Mouse (Mus musculus) left cerebral cortex, adult 9 months (tissue): ENCODE data around the gene Arhgap22.

Experiments used
- DNase-seq, 2 experiments: peaks; one replicate each; pipeline ENCODE4 v3.0.0; 2022; ENCODE audit warnings: low spot score in 2 of 2

Gene Arhgap22

GRCm38 (mm10) chr14:33329297-33329805, 115.5 kb downstream of the Arhgap22 start:
- no peak for DNase-seq

GRCm38 (mm10) chr14:33330986-33331385, 117.2 kb downstream of the Arhgap22 start:
- DNase-seq: no peak

- DNase-seq: no peak
Measured at GRCm38 (mm10) chr14:33331627-33332026, 117.8 kb downstream of the Arhgap22 start.

GRCm38 (mm10) chr14:33333833-33334232, 120.0 kb downstream of the Arhgap22 start:
- no peak for DNase-seq

GRCm38 (mm10) chr14:33334402-33334801, 120.6 kb downstream of the Arhgap22 start:
- DNase-seq: no peak

- DNase-seq: no peak
Measured at GRCm38 (mm10) chr14:33335733-33336132, 121.9 kb downstream of the Arhgap22 start.

- DNase-seq: no peak
Measured at GRCm38 (mm10) chr14:33338684-33339083, 124.9 kb downstream of the Arhgap22 start.

GRCm38 (mm10) chr14:33343131-33343725, 129.4 kb downstream of the Arhgap22 start:
- no peak for DNase-seq

GRCm38 (mm10) chr14:33346546-33346945, 132.7 kb downstream of the Arhgap22 start:
- no peak for DNase-seq

GRCm38 (mm10) chr14:33347738-33348137, 133.9 kb downstream of the Arhgap22 start:
- DNase-seq: no peak

- DNase-seq: no peak
Measured at GRCm38 (mm10) chr14:33348146-33348545, 134.3 kb downstream of the Arhgap22 start.

- no peak for DNase-seq
Measured at GRCm38 (mm10) chr14:33351019-33351418, 137.2 kb downstream of the Arhgap22 start.

- DNase-seq: no peak
Measured at GRCm38 (mm10) chr14:33351984-33352722, 138.3 kb downstream of the Arhgap22 start.

- DNase-seq: no peak
Measured at GRCm38 (mm10) chr14:33352890-33353289, 139.1 kb downstream of the Arhgap22 start.

- DNase-seq: no peak
Measured at GRCm38 (mm10) chr14:33355276-33355675, 141.4 kb downstream of the Arhgap22 start.

- DNase-seq: no peak
Measured at GRCm38 (mm10) chr14:33357600-33358368, 144.0 kb downstream of the Arhgap22 start.

GRCm38 (mm10) chr14:33358891-33359290, 145.1 kb downstream of the Arhgap22 start:
- no peak for DNase-seq

GRCm38 (mm10) chr14:33361546-33361945, 147.7 kb downstream of the Arhgap22 start:
- DNase-seq: no peak

- no peak for DNase-seq
Measured at GRCm38 (mm10) chr14:33362122-33362521, 148.3 kb downstream of the Arhgap22 start.

GRCm38 (mm10) chr14:33362807-33363206, 149.0 kb downstream of the Arhgap22 start:
- DNase-seq: no peak

- DNase-seq: no peak
Measured at GRCm38 (mm10) chr14:33363611-33364010, 149.8 kb downstream of the Arhgap22 start.

- DNase-seq: no peak
Measured at GRCm38 (mm10) chr14:33364061-33364460, 150.2 kb downstream of the Arhgap22 start.
